Comparison of ENCODE assay signal across 7 mouse cellular contexts in the genomic region with DNA sequence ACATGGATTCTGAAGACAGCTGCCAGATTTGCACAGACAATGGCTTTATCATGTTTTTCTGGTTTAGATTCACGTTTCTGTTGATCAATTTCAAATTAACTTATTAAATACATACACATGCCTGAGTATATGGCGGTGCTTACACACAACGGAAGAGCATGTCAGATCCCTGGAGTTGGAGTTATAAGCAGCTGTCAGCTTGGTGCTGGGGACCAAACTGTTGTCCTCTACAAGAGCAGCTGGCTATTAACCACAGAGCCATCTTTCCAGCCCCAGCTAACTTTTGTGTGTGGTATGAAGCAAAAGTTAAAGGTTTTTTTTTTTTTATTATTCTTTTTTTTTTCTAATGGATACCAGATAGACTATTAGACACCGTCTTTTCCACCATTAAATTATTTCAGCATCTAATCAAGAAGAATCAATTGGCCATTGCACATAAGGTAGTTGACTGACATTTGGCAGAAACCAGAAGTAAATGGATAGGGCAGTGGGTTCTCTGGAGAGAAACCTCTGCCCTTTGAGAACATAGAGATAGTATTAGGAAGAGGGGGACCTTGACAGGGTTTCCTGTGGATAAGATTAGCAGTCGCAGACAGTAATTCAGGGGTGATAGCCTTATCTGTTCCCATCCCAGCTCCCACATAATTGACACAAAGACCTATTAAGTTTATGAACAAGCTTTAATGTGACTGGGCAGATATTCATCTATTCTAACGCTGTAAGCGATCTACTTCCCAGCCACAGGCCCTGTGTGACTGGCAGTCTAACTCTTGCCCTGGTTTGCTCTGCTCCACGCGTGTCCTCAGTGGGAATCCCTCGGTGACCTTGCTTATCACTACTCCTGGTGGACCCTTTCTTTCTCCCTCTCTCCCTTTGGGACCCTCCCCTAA. TPM values are rescaled to one million over a fixed set of nuclear protein-coding genes. Genes with fewer than 3 reads are reported as not detected.
DNase-seq lines count a peak whose midpoint lies in the region; ATAC-seq and TF ChIP-seq lines count a peak whose summit lies in the region.

No protein-coding gene starts in this region.

- no peaks in the 10 kb centered on the region for H3K36me3 ChIP-seq in lung, postnatal 0 days (ENCODE audit: insufficient read depth, low read length)
- no peaks in the 10 kb centered on the region for H3K36me3 ChIP-seq in forebrain, embryonic 13.5 days (ENCODE audit: poor library complexity, severe bottlenecking)
- no peaks in the 10 kb centered on the region for H3K36me3 ChIP-seq in liver, embryonic 11.5 days (ENCODE audit: control insufficient read depth, insufficient read depth, low read length)
- H3K36me3 ChIP-seq in stomach, embryonic 15.5 days = no peaks in the 10 kb centered on the region

- no peak for TF ChIP-seq EP300 in lung, postnatal 0 days (IDR thresholded peaks at IDR 0.05)

- peak overlapping the region; percentile 50 for H3K4me2 ChIP-seq in lung, postnatal 0 days (replicated peaks; ENCODE audit: low read depth, low read length)
- H3K4me2 ChIP-seq in forebrain, embryonic 13.5 days = peak overlapping the region; percentile 58
- H3K4me2 ChIP-seq in liver, embryonic 11.5 days = peak overlapping the region; percentile 76
- H3K4me2 ChIP-seq in stomach, embryonic 15.5 days = peak overlapping the region; percentile 57

- no peak overlapping the region for H3K9ac ChIP-seq in lung, postnatal 0 days (replicated peaks; ENCODE audit: low read depth)
- H3K9ac ChIP-seq in forebrain, embryonic 13.5 days = peak overlapping the region; percentile 50
- peak overlapping the region; percentile 46 for H3K9ac ChIP-seq in liver, embryonic 11.5 days (ENCODE audit: low read depth, low read length)
- no peak overlapping the region for H3K9ac ChIP-seq in stomach, embryonic 15.5 days

- no peak overlapping the region for H3K27ac ChIP-seq in lung, postnatal 0 days (ENCODE audit: low read length)
- peak overlapping the region; percentile 76 for H3K27ac ChIP-seq in forebrain, embryonic 13.5 days
- H3K27ac ChIP-seq in liver, embryonic 11.5 days (ENCODE audit: low read depth, low read length) = no peak overlapping the region
- H3K27ac ChIP-seq in stomach, embryonic 15.5 days = no peak overlapping the region

- H3K4me1 ChIP-seq in lung, postnatal 0 days (ENCODE audit: insufficient read depth, low read depth, low read length) = 0 out of 2 replicates have a peak, but pooled peaks cover 5% of the 10 kb centered on the region
- peaks cover 24% of the 10 kb centered on the region for H3K4me1 ChIP-seq in forebrain, embryonic 13.5 days
- H3K4me1 ChIP-seq in liver, embryonic 11.5 days (replicated peaks; ENCODE audit: control insufficient read depth, insufficient read depth, low read length) = peaks cover 10% of the 10 kb centered on the region; the same call in 1 of the 2 replicates
- 0 out of 2 replicates have a peak, but pooled peaks cover 12% of the 10 kb centered on the region for H3K4me1 ChIP-seq in stomach, embryonic 15.5 days

- no peak for DNase-seq in lung, postnatal 0 days (ENCODE audit: low spot score)
- DNase-seq in lung, postnatal 10 days = no peak
- DNase-seq in liver, embryonic 11.5 days (ENCODE audit: low spot score) = no peak
- no peak for DNase-seq in testis, postnatal 10 days (ENCODE audit: low spot score)
- no peak for DNase-seq in gastrocnemius, postnatal 4 days (ENCODE audit: low spot score in 2 of 2)

- no peaks in the 10 kb centered on the region for H3K9me3 ChIP-seq in lung, postnatal 0 days (ENCODE audit: low read length)
- H3K9me3 ChIP-seq in forebrain, embryonic 13.5 days (replicated peaks) = no peaks in the 10 kb centered on the region
- H3K9me3 ChIP-seq in liver, embryonic 11.5 days (ENCODE audit: control insufficient read depth, low read length) = no peaks in the 10 kb centered on the region
- no peaks in the 10 kb centered on the region for H3K9me3 ChIP-seq in stomach, embryonic 15.5 days

- no peaks in the 10 kb centered on the region for H3K27me3 ChIP-seq in lung, postnatal 0 days (replicated peaks; ENCODE audit: insufficient read depth, low read length)
- no peaks in the 10 kb centered on the region for H3K27me3 ChIP-seq in forebrain, embryonic 13.5 days
- no peaks in the 10 kb centered on the region for H3K27me3 ChIP-seq in liver, embryonic 11.5 days (replicated peaks; ENCODE audit: control insufficient read depth, insufficient read depth, low read length)
- H3K27me3 ChIP-seq in stomach, embryonic 15.5 days (replicated peaks) = no peaks in the 10 kb centered on the region

- no peak for ATAC-seq in lung, postnatal 0 days
- ATAC-seq in forebrain, embryonic 13.5 days = peak; percentile 25
- ATAC-seq in liver, embryonic 11.5 days (replicated peaks; ENCODE audit: low FRiP score) = peak; percentile 38
- ATAC-seq in stomach, embryonic 15.5 days (ENCODE audit: insufficient read depth, low FRiP score, low read depth) = no peak

- WGBS in lung, postnatal 0 days = 37% methylated on average over 10 of the region's 10 CpGs
- 38% methylated on average over 10 of the region's 10 CpGs for WGBS in forebrain, embryonic 13.5 days
- 32% methylated on average over 10 of the region's 10 CpGs for WGBS in liver, embryonic 11.5 days
- 33% methylated on average over 10 of the region's 10 CpGs for WGBS in stomach, embryonic 15.5 days

- H3K4me3 ChIP-seq in lung, postnatal 0 days (ENCODE audit: low read depth, low read length) = 0 out of 2 replicates have a peak overlapping the region, but pooled peaks have one; percentile 12
- peak overlapping the region; percentile 31 for H3K4me3 ChIP-seq in forebrain, embryonic 13.5 days
- H3K4me3 ChIP-seq in liver, embryonic 11.5 days (ENCODE audit: low read depth, low read length) = peak overlapping the region; percentile 40
- H3K4me3 ChIP-seq in stomach, embryonic 15.5 days (replicated peaks) = peak overlapping the region; percentile 33

- no peak for TF ChIP-seq CTCF in lung, postnatal 0 days (IDR thresholded peaks at IDR 0.05)

RNA-seq across cellular contexts. Expression of a gene that starts 12.2 kb away (rescaled TPM):
- 280 and 356 TPM in 2 replicates for polyA plus RNA-seq in lung, postnatal 0 days (2015; fragmentation: Nextera tagmentation; extraction: Ambion mirVana)
- 1,962 and 1,979 TPM in 2 replicates for polyA plus RNA-seq in forebrain, embryonic 13.5 days (2015; fragmentation: Nextera tagmentation; extraction: Ambion mirVana)
- polyA plus RNA-seq in liver, embryonic 11.5 days (2014; fragmentation: Nextera tagmentation; extraction: Ambion mirVana) = 2,667 and 2,772 TPM in 2 replicates
- polyA plus RNA-seq in stomach, embryonic 15.5 days (2015; fragmentation: Nextera tagmentation; extraction: Ambion mirVana) = 1,866 and 1,981 TPM in 2 replicates
- 100 to 1,000 TPM; 164 TPM for total RNA-seq in gastrocnemius, postnatal 4 days (2021)

RNA-seq across cellular contexts. Expression of a gene that starts 20.9 kb away (rescaled TPM):
- polyA plus RNA-seq in lung, postnatal 0 days (2015; fragmentation: Nextera tagmentation; extraction: Ambion mirVana) = 1.2 TPM in 2 replicates
- 1.8 and 3.1 TPM in 2 replicates for polyA plus RNA-seq in forebrain, embryonic 13.5 days (2015; fragmentation: Nextera tagmentation; extraction: Ambion mirVana)
- 4.0 and 5.1 TPM in 2 replicates for polyA plus RNA-seq in liver, embryonic 11.5 days (2014; fragmentation: Nextera tagmentation; extraction: Ambion mirVana)
- polyA plus RNA-seq in stomach, embryonic 15.5 days (2015; fragmentation: Nextera tagmentation; extraction: Ambion mirVana) = 6.6 and 8.8 TPM in 2 replicates
- 1 to 10 TPM in 1 of 2 experiments, under 1 TPM in 1; 0.96 to 1.0 TPM for total RNA-seq in gastrocnemius, postnatal 4 days (2021)

RNA-seq across cellular contexts. Expression of a gene that starts 35.0 kb away (rescaled TPM):
- polyA plus RNA-seq in lung, postnatal 0 days (2015; fragmentation: Nextera tagmentation; extraction: Ambion mirVana) = 40.6 and 44.7 TPM in 2 replicates
- 4.0 and 4.4 TPM in 2 replicates for polyA plus RNA-seq in forebrain, embryonic 13.5 days (2015; fragmentation: Nextera tagmentation; extraction: Ambion mirVana)
- polyA plus RNA-seq in liver, embryonic 11.5 days (2014; fragmentation: Nextera tagmentation; extraction: Ambion mirVana) = 38.4 and 39.6 TPM in 2 replicates
- 54.8 and 58.7 TPM in 2 replicates for polyA plus RNA-seq in stomach, embryonic 15.5 days (2015; fragmentation: Nextera tagmentation; extraction: Ambion mirVana)
- 1 to 10 TPM; 7.6 to 9.2 TPM for total RNA-seq in gastrocnemius, postnatal 4 days (2021)

RNA-seq across cellular contexts. Expression of a gene that starts 49.1 kb away (rescaled TPM):
- 109 TPM in 2 replicates for polyA plus RNA-seq in lung, postnatal 0 days (2015; fragmentation: Nextera tagmentation; extraction: Ambion mirVana)
- polyA plus RNA-seq in forebrain, embryonic 13.5 days (2015; fragmentation: Nextera tagmentation; extraction: Ambion mirVana) = 336 and 349 TPM in 2 replicates
- polyA plus RNA-seq in liver, embryonic 11.5 days (2014; fragmentation: Nextera tagmentation; extraction: Ambion mirVana) = 157 and 162 TPM in 2 replicates
- 172 and 173 TPM in 2 replicates for polyA plus RNA-seq in stomach, embryonic 15.5 days (2015; fragmentation: Nextera tagmentation; extraction: Ambion mirVana)
- 10 to 100 TPM; 55.0 to 60.2 TPM for total RNA-seq in gastrocnemius, postnatal 4 days (2021)

RNA-seq across cellular contexts. Expression of a gene that starts 49.9 kb away (rescaled TPM):
- polyA plus RNA-seq in lung, postnatal 0 days (2015; fragmentation: Nextera tagmentation; extraction: Ambion mirVana) = not detected in 2 replicates
- polyA plus RNA-seq in forebrain, embryonic 13.5 days (2015; fragmentation: Nextera tagmentation; extraction: Ambion mirVana) = not detected in 2 replicates
- not detected in 2 replicates for polyA plus RNA-seq in liver, embryonic 11.5 days (2014; fragmentation: Nextera tagmentation; extraction: Ambion mirVana)
- not detected in 2 replicates for polyA plus RNA-seq in stomach, embryonic 15.5 days (2015; fragmentation: Nextera tagmentation; extraction: Ambion mirVana)
- not detected for total RNA-seq in gastrocnemius, postnatal 4 days (2021)

Comparison
In these comparisons a context has a peak if more than half of its experiments do, and no peak if none do; other contexts are left out.
1. ATAC-seq: peak in forebrain, embryonic 13.5 days (single experiment) and liver, embryonic 11.5 days (single experiment); none in lung, postnatal 0 days (single experiment) and stomach, embryonic 15.5 days (single experiment).
2. H3K9ac ChIP-seq: peak in forebrain, embryonic 13.5 days (single experiment) and liver, embryonic 11.5 days (single experiment); none in lung, postnatal 0 days (single experiment) and stomach, embryonic 15.5 days (single experiment).
3. Peak in every context shown above with its lines, with median percentiles within 50 percentile points of each other: H3K4me2 ChIP-seq and H3K4me3 ChIP-seq.